Mouse (Mus musculus) MEL-GATA-1-ER (cell line): ENCODE results near the gene Hmgn3.
"Not testable (repeated sequence)": the region's sequence is repeated elsewhere in the genome, so short reads cannot be mapped to it uniquely, and the experiment has no call there.

ENCODE experiments used
- DNase-seq: peaks from one replicate; pipeline ENCODE4 v3.0.0-alpha.2; 2012; ENCODE audit warnings: low read depth; ENCODE audit errors: extremely low read depth

Hmgn3 gene

GRCm38 (mm10) chr9:83146446-83147188, at the start of gene Hmgn3:
Gene Hmgn3, minus strand, starts transcription at chr9:83146685.
- no peak for DNase-seq

- DNase-seq = no peak
These were observed 49.3 kb upstream of the Hmgn3 start for GRCm38 (mm10) chr9:83195765-83196164.

GRCm38 (mm10) chr9:83195007-83195406, 48.5 kb upstream of the Hmgn3 start:
- DNase-seq = no peak

GRCm38 (mm10) chr9:83187752-83188151, 41.3 kb upstream of the Hmgn3 start:
- DNase-seq = no peak

- DNase-seq = no peak
These were observed 667 bp downstream of the Hmgn3 start for GRCm38 (mm10) chr9:83145591-83146445.

- no peak for DNase-seq
These were observed 16.7 kb downstream of the Hmgn3 start for GRCm38 (mm10) chr9:83129831-83130230.

GRCm38 (mm10) chr9:83127840-83128239, 18.6 kb downstream of the Hmgn3 start:
- no peak for DNase-seq

GRCm38 (mm10) chr9:83126482-83126881, 20.0 kb downstream of the Hmgn3 start:
- not testable (repeated sequence) for DNase-seq

GRCm38 (mm10) chr9:83119211-83119610, 27.3 kb downstream of the Hmgn3 start:
- DNase-seq = no peak

GRCm38 (mm10) chr9:83117486-83117885, 29.0 kb downstream of the Hmgn3 start:
- no peak for DNase-seq

- no peak for DNase-seq
These were observed 29.6 kb downstream of the Hmgn3 start for GRCm38 (mm10) chr9:83116774-83117474.

- no peak for DNase-seq
These were observed 30.8 kb downstream of the Hmgn3 start for GRCm38 (mm10) chr9:83115676-83116075.

- DNase-seq = no peak
These were observed 32.7 kb downstream of the Hmgn3 start for GRCm38 (mm10) chr9:83113800-83114217.

- peak; percentile 22 for DNase-seq
These were observed 34.1 kb downstream of the Hmgn3 start for GRCm38 (mm10) chr9:83112305-83112768.

- DNase-seq = no peak
These were observed 34.7 kb downstream of the Hmgn3 start for GRCm38 (mm10) chr9:83111789-83112188.

- no peak for DNase-seq
These were observed 35.3 kb downstream of the Hmgn3 start for GRCm38 (mm10) chr9:83111117-83111686.

GRCm38 (mm10) chr9:83110406-83111116, 35.9 kb downstream of the Hmgn3 start:
- DNase-seq = no peak

- no peak for DNase-seq
These were observed 36.8 kb downstream of the Hmgn3 start for GRCm38 (mm10) chr9:83109705-83110104.

GRCm38 (mm10) chr9:83108821-83109220, 37.7 kb downstream of the Hmgn3 start:
- DNase-seq = no peak

- DNase-seq = peak; percentile 22
These were observed 42.7 kb downstream of the Hmgn3 start for GRCm38 (mm10) chr9:83103785-83104184.

- DNase-seq = no peak
These were observed 44.8 kb downstream of the Hmgn3 start for GRCm38 (mm10) chr9:83101691-83102090.
